Mouse (Mus musculus) right cerebral cortex, postnatal 25 days (tissue): Measurements from ENCODE around the gene Mtmr11.

Experiments used
- DNase-seq: peaks from one replicate; pipeline ENCODE4 v3.0.0; 2022

The Mtmr11 gene

GRCm38 (mm10) chr3:96219191-96219641, 57.4 kb downstream of the Mtmr11 start:
- peak; percentile 24 for DNase-seq

DNA sequence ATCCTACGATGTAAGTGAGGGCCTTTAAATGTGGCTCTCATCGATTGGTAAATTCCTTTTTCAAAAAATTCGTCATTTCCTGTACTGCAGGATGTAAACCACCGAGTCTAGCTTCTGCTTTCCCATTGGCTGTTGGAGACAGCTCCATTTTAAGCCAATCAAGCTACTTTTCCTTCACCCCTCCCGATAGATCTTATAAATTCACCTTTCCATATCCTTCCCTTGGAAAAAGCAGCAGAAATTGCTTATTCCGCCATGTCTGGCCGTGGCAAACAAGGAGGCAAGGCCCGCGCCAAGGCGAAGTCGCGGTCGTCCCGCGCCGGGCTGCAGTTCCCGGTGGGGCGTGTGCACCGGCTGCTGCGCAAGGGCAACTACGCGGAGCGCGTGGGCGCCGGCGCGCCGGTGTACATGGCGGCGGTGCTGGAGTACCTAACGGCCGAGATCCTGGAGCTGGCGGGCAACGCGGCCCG, 57.9 kb downstream of the Mtmr11 start, which contains the start of the genes Bola1 and Hist2h2ab:
Gene Bola1 (minus strand): TSS at position 49 of the 470 bp plus-strand sequence.
Gene Hist2h2ab (plus strand): TSS at position 205 of the 470 bp plus-strand sequence.
- peak; percentile 85 for DNase-seq

DNA sequence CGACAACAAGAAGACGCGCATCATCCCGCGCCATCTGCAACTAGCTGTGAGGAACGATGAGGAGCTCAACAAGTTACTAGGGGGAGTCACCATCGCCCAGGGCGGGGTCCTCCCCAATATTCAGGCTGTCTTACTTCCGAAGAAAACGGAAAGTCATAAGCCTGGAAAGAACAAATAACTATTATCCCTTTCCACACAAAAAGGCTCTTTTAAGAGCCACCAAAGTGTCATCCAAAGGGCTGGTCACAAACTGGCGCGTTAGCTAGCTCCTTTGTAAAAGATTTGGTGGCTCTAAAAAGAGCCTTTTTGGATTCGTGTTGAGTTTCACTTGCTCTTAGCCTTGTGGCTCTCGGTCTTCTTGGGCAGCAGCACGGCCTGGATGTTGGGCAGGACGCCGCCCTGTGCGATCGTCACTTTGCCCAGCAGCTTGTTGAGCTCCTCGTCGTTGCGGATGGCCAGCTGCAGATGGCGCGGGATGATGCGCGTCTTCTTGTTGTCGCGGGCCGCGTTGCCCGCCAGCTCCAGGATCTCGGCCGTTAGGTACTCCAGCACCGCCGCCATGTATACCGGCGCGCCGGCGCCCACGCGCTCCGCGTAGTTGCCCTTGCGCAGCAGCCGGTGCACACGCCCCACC, 58.4 kb downstream of the Mtmr11 start:
- peak; percentile 80 for DNase-seq

DNA sequence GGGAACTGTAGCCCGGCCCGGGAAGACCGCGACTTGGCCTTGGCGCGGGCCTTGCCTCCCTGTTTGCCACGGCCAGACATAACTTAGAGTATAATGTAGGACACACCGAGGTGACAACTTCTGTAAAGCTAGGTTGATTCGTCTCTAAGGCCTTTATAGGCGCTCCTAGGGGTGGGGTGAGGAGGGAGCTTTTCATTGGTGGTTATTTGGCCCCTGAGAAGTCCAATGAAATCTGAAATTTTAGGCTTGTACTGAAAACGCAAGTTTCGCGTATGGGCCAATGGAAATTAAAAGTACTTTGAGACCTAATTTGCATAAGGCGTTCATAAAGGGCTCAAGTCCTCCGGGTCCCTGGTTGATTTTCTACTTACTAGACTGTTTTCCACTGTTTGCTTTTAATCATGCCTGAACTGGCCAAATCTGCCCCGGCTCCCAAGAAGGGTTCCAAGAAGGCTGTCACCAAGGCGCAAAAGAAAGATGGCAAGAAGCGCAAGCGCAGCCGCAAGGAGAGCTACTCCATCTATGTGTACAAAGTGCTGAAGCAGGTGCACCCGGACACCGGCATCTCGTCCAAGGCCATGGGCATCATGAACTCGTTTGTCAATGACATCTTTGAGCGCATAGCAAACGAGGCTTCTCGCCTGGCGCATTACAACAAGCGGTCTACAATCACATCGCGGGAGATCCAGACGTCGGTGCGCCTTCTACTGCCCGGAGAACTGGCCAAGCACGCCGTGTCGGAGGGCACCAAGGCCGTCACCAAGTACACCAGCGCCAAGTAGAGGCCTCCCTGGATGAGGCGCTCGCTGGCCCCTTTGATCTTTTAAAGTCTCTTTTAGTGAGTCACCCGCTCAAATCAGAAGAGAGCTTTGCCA, 59.2 kb downstream of the Mtmr11 start, which contains the start of the genes Hist2h2ac and Hist2h2be:
Gene Hist2h2ac (minus strand): TSS at position 116 of the 875 bp plus-strand sequence.
Gene Hist2h2be (plus strand): TSS at position 355 of the 875 bp plus-strand sequence.
- peak; percentile 73 for DNase-seq
